Mouse (Mus musculus) ES-Bruce4 (cell line): ENCODE measurements around the gene Ssbp3.

Experiments
- CTCF ChIP-seq: IDR thresholded peaks from one replicate; pipeline ENCODE4 v1.8.1; 2011; ENCODE audit warnings: low read depth, low read length
- EP300 ChIP-seq: IDR thresholded peaks from 2 replicates; pipeline ENCODE4 v1.6.1; 2011; ENCODE audit warnings: low read depth, low read length; ENCODE audit not compliant: insufficient read depth

GRCm38 (mm10) chr4:106924888-106925287 lies 14.4 kb downstream of the Ssbp3 start:
- TF ChIP-seq EP300: no peak
- no peak for TF ChIP-seq CTCF
